Mouse (Mus musculus): Measurements from ENCODE around the gene Acot6.

DNA sequence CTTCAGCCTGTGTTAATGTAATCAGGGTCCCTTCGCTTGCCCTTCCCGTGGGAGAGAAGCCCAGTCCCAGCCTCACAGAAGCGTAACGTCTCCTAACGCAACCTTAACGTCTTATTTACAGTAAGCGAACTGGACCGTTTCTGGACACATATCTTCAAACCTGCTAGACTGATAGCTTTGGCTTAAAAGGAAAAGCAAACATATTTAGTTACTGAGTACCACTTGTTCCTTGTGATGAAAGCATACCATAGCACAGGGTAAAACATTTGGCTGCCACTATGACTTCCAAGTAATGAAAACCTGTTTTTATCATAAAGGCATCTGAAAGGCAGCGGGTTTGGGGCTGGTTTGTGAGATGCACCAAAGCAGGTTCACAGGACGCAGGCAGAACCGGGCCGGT, 25.4 kb downstream of the Acot6 start:
- TF ChIP-seq POLR2A (IDR thresholded peaks at IDR 0.05; ENCODE audit: borderline replicate concordance, insufficient read depth, low read length) (no peak), CTCF (IDR thresholded peaks at IDR 0.05; ENCODE audit: borderline replicate concordance, insufficient read depth, low read depth, low read length) (no peak)

All from cerebellum, adult 2 months (tissue).